Mouse (Mus musculus): ENCODE data around the gene Pank3. TPM values are rescaled to one million over a fixed set of nuclear protein-coding genes. Genes with fewer than 3 reads are reported as not detected.

The Pank3 gene
- polyA plus RNA-seq, 1 experiment from 2014 or later = 22.6 TPM

DNA sequence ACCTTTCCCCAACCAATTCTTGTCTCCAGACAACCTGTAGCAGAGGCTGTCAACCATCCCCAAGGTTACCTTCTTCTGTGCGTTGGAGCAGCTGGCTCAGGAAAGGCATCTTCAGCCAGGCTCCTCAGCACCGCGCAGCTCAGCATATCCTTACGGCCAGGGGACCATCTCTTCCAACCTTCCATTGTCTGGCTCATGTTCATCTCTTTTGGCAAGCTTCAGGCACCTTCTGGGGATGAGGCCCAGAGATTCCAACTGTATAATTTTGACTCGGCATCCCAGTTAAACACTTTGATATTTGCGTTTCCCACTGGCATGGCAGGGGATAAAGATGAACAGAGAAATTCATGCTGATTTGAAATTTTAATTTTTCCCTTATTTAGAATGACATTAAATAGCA lies 25.7 kb upstream of the Pank3 start:
- Histone ChIP-seq H3K4me2 (replicated peaks; ENCODE audit: low read depth, low read length) (no peak overlapping the region), H3K27me3 (ENCODE audit: control insufficient read depth, insufficient read depth, low read length) (no peaks in the 10 kb centered on the region), H3K27ac (ENCODE audit: low read length) (no peak overlapping the region), H3K9me3 (ENCODE audit: control insufficient read depth, low read depth, low read length) (no peaks in the 10 kb centered on the region), H3K36me3 (ENCODE audit: control insufficient read depth, insufficient read depth, low read length) (no peaks in the 10 kb centered on the region), H3K4me1 (ENCODE audit: control insufficient read depth, insufficient read depth, low read length) (no peaks in the 10 kb centered on the region), H3K4me3 (ENCODE audit: low read depth, low read length) (no peak overlapping the region), H3K9ac (replicated peaks; ENCODE audit: low read depth, low read length) (no peak overlapping the region)
- WGBS = 92% methylated on average over 6 of the region's 6 CpGs
- ATAC-seq (ENCODE audit: insufficient number of reproducible peaks, insufficient read depth, low FRiP score, low read depth) = no peak

DNA sequence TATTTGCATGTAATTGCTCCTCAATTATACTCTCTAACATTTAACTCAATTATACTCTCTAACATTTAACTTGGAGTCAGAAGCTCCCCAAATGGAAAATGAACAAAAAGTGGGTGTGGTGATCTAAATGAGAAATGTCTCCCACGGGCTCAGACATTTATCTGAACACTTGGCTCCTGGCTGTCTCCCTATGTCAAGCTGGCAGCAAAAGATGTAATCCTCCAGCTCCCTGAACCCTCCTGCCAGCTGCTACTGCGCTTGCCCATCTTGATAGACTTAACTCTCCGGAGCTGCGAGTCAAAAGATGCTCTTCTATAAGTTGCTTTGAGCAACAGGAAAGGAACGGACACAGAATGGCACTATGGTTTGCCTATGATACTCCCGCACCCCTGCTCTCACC lies 24.7 kb upstream of the Pank3 start:
- Histone ChIP-seq H3K4me2 (replicated peaks; ENCODE audit: low read depth, low read length) (no peak overlapping the region), H3K36me3 (ENCODE audit: control insufficient read depth, insufficient read depth, low read length) (no peaks in the 10 kb centered on the region), H3K4me3 (ENCODE audit: low read depth, low read length) (no peak overlapping the region), H3K4me1 (ENCODE audit: control insufficient read depth, insufficient read depth, low read length) (no peaks in the 10 kb centered on the region), H3K27ac (ENCODE audit: low read length) (no peak overlapping the region), H3K9me3 (ENCODE audit: control insufficient read depth, low read depth, low read length) (no peaks in the 10 kb centered on the region), H3K9ac (replicated peaks; ENCODE audit: low read depth, low read length) (no peak overlapping the region), H3K27me3 (ENCODE audit: control insufficient read depth, insufficient read depth, low read length) (no peaks in the 10 kb centered on the region)
- no peak for ATAC-seq (ENCODE audit: insufficient number of reproducible peaks, insufficient read depth, low FRiP score, low read depth)
- 89% methylated on average over 6 of the region's 6 CpGs for WGBS

DNA sequence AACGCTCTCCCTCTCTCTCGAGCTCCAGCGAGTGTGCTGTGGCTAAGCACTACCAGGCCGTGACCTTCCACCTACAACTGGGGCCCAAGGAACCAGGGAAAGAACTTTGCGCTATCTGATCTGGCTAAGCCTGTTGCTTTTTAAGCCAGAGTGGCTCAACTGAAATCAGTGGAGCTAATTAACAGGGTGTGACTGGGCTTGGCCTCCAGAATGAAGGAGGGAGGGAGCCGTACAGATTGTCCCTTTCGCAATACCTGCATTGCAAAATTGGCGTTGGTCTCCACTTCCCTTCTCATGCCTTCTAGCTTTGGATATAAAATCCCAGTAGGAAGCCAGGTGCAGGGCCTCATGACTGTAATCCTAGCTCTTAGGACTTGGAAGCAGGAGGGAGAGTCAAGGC lies 18.7 kb upstream of the Pank3 start:
- 63% methylated on average over 8 of the region's 8 CpGs for WGBS
- H3K36me3 ChIP-seq (ENCODE audit: control insufficient read depth, insufficient read depth, low read length) = no peaks in the 10 kb centered on the region
- no peak overlapping the region for H3K9ac ChIP-seq (replicated peaks; ENCODE audit: low read depth, low read length)
- H3K9me3 ChIP-seq (ENCODE audit: control insufficient read depth, low read depth, low read length) = no peaks in the 10 kb centered on the region
- no peak overlapping the region for H3K27ac ChIP-seq (ENCODE audit: low read length)
- no peak overlapping the region for H3K4me2 ChIP-seq (replicated peaks; ENCODE audit: low read depth, low read length)
- H3K27me3 ChIP-seq (ENCODE audit: control insufficient read depth, insufficient read depth, low read length) = no peaks in the 10 kb centered on the region
- no peak overlapping the region for H3K4me3 ChIP-seq (ENCODE audit: low read depth, low read length)
- no peaks in the 10 kb centered on the region for H3K4me1 ChIP-seq (ENCODE audit: control insufficient read depth, insufficient read depth, low read length)
- ATAC-seq (ENCODE audit: insufficient number of reproducible peaks, insufficient read depth, low FRiP score, low read depth) = peak; percentile 49

DNA sequence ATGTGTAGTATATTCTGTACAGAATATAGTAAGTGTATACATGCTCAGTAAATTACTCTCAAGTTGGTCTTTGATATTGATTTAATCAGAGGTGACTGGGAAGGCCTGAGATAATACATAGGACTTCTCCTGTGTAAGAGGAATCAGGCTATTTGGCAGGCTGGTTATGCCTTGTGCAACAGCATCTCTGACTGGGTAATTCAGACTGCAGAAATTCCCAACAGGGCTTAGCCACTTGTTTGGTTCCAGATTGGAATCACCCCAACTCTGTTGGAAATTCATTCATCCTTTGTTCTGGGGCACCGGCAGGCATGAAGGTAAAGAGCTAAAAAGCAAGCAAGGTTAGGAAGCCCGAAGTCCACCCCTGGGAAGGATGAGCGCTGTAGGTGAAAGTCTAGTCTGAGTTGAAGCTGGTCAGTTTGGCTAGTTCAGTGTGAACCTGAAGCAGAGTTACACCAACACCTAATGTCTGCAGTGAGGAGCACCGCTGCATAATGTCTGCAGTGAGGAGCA lies 14.3 kb upstream of the Pank3 start:
- Histone ChIP-seq H3K4me3 (ENCODE audit: low read depth, low read length) (no peak overlapping the region), H3K27me3 (ENCODE audit: control insufficient read depth, insufficient read depth, low read length) (no peaks in the 10 kb centered on the region), H3K4me1 (ENCODE audit: control insufficient read depth, insufficient read depth, low read length) (no peaks in the 10 kb centered on the region), H3K36me3 (ENCODE audit: control insufficient read depth, insufficient read depth, low read length) (no peaks in the 10 kb centered on the region), H3K27ac (ENCODE audit: low read length) (no peak overlapping the region), H3K4me2 (replicated peaks; ENCODE audit: low read depth, low read length) (no peak overlapping the region), H3K9me3 (ENCODE audit: control insufficient read depth, low read depth, low read length) (no peaks in the 10 kb centered on the region), H3K9ac (replicated peaks; ENCODE audit: low read depth, low read length) (no peak overlapping the region)
- 86% methylated on average over 4 of the region's 4 CpGs for WGBS
- no peak for ATAC-seq (ENCODE audit: insufficient number of reproducible peaks, insufficient read depth, low FRiP score, low read depth)

DNA sequence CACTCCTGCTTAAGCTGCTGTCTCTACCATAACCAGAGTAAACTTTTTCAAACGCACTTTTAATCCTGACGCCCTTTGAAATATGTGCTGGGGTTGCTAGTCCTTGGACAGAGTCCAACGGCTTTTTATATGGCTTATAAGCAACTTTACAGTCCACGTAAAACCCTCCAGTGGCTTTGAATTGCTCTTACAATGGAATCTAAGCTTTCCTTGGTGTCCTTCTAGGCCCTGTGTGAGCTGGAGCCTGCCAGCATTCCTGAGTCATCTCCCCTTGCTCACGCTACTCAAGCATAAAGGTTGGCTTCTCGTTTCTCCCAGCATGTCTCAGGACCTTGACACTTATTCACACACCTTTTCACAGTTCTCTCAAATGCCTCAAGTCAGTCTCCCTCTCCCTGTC lies 13.7 kb upstream of the Pank3 start:
- Histone ChIP-seq H3K4me3 (ENCODE audit: low read depth, low read length) (no peak overlapping the region), H3K27me3 (ENCODE audit: control insufficient read depth, insufficient read depth, low read length) (no peaks in the 10 kb centered on the region), H3K4me1 (ENCODE audit: control insufficient read depth, insufficient read depth, low read length) (no peaks in the 10 kb centered on the region), H3K9me3 (ENCODE audit: control insufficient read depth, low read depth, low read length) (no peaks in the 10 kb centered on the region), H3K9ac (replicated peaks; ENCODE audit: low read depth, low read length) (no peak overlapping the region), H3K36me3 (ENCODE audit: control insufficient read depth, insufficient read depth, low read length) (no peaks in the 10 kb centered on the region), H3K4me2 (replicated peaks; ENCODE audit: low read depth, low read length) (no peak overlapping the region), H3K27ac (ENCODE audit: low read length) (no peak overlapping the region)
- no peak for ATAC-seq (ENCODE audit: insufficient number of reproducible peaks, insufficient read depth, low FRiP score, low read depth)
- 43% methylated on average over 6 of the region's 6 CpGs for WGBS

DNA sequence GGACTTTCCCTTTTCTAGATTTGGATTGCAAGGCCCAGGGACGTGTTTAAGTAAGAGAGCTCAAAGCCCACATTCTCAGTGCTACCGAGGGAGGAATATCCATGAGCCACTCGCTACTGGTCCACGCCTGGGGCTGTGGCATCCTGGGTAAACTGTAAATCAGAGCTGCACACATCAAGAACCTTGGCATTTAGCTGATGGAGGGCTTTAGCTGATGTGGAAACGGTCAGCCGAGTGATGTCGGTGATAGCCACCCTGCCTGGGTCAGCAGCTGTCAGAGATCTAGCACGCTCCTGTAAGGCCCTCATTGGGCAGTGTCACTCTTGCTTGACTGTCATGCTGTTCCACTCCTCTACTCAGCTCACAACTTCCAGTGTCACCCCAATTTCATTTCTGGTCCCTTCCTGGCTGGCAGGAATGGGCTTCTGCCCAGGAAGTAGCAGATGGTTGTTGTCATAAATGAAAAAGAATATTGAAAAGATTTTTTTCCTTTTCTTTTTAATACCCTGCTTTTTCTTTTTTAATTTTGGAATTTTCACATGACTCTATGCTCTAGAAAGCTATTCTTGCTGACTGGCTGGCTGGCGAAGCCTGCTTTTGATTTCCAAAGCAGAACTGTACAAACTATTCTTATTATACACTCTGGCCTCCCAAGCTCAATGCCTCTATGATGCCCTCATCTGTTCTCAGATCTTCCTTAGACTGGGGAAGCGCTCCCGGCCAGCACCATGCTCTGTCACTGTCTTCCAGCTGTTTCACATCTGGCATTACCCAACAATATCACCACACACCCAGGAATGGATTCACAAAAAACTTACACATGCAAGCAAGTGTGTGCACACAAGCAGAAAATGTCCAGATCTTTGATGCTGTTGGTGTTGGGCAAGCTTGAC lies 12.6 kb upstream of the Pank3 start:
- Histone ChIP-seq H3K27me3 (ENCODE audit: control insufficient read depth, insufficient read depth, low read length) (no peaks in the 10 kb centered on the region), H3K36me3 (ENCODE audit: control insufficient read depth, insufficient read depth, low read length) (no peaks in the 10 kb centered on the region), H3K9me3 (ENCODE audit: control insufficient read depth, low read depth, low read length) (no peaks in the 10 kb centered on the region), H3K27ac (ENCODE audit: low read length) (no peak overlapping the region), H3K4me1 (ENCODE audit: control insufficient read depth, insufficient read depth, low read length) (no peaks in the 10 kb centered on the region), H3K4me2 (replicated peaks; ENCODE audit: low read depth, low read length) (no peak overlapping the region), H3K9ac (replicated peaks; ENCODE audit: low read depth, low read length) (no peak overlapping the region), H3K4me3 (ENCODE audit: low read depth, low read length) (no peak overlapping the region)
- 78% methylated on average over 11 of the region's 11 CpGs for WGBS
- ATAC-seq (ENCODE audit: insufficient number of reproducible peaks, insufficient read depth, low FRiP score, low read depth) = no peak

DNA sequence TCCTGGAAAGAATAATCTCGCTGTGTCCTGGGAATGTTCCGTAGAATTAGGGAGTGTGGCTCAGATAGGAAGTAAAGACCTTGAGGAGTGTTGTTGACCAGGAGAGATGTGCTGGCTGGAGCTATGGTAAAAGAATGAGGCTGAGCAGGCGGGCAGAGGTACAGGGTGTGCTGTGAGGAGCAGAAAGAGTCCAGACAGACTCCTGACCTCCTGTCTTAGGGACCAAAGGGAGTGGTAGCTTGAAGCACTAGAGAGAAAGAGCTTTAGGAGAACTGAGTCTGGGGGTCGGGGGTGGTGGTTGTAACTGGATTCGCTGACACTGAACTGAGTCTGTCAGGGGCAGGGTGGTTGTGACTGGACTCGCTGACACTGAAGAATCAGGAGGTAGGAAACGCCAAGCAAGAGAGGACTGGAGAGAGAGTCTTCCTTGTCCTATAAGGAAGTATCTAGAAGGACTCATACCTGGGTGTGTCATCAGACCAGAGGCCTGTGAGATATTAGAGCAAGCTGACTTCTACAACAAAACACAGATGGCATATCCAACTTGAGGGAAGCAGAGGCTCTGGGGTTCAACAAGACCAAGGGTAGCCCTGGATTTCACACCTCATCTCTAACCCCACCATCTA lies 9.2 kb upstream of the Pank3 start:
- ATAC-seq (ENCODE audit: insufficient number of reproducible peaks, insufficient read depth, low FRiP score, low read depth) = no peak
- 82% methylated on average over 7 of the region's 7 CpGs for WGBS
- Histone ChIP-seq H3K36me3 (ENCODE audit: control insufficient read depth, insufficient read depth, low read length) (no peaks in the 10 kb centered on the region), H3K4me3 (ENCODE audit: low read depth, low read length) (no peak overlapping the region), H3K27ac (ENCODE audit: low read length) (no peak overlapping the region), H3K4me2 (replicated peaks; ENCODE audit: low read depth, low read length) (no peak overlapping the region), H3K9ac (replicated peaks; ENCODE audit: low read depth, low read length) (no peak overlapping the region), H3K4me1 (ENCODE audit: control insufficient read depth, insufficient read depth, low read length) (no peaks in the 10 kb centered on the region), H3K27me3 (ENCODE audit: control insufficient read depth, insufficient read depth, low read length) (no peaks in the 10 kb centered on the region), H3K9me3 (ENCODE audit: control insufficient read depth, low read depth, low read length) (no peaks in the 10 kb centered on the region)

DNA sequence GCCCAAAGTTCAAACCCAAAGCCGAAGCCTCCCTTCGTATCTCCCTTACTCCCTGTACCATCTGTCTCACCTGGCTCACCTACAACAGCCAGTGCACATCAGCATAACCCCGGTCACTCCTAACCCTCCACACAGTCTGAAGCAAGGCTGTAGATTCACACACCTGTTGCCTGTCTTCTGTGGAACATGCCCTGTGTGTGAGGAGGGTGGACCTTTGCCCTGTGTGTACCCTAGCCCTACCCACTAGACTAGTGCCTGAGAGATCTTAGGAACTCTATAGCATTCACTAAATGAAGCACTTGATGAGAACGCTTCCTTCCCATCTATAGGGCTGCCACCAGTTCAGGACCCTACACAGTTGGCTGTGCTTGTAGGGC lies 8.7 kb upstream of the Pank3 start:
- no peak overlapping the region for H3K27ac ChIP-seq (ENCODE audit: low read length)
- no peak for ATAC-seq (ENCODE audit: insufficient number of reproducible peaks, insufficient read depth, low FRiP score, low read depth)
- H3K4me3 ChIP-seq (ENCODE audit: low read depth, low read length) = no peak overlapping the region
- H3K27me3 ChIP-seq (ENCODE audit: control insufficient read depth, insufficient read depth, low read length) = no peaks in the 10 kb centered on the region
- no peaks in the 10 kb centered on the region for H3K4me1 ChIP-seq (ENCODE audit: control insufficient read depth, insufficient read depth, low read length)
- 95% methylated on average over 4 of the region's 4 CpGs for WGBS
- H3K4me2 ChIP-seq (replicated peaks; ENCODE audit: low read depth, low read length) = no peak overlapping the region
- no peaks in the 10 kb centered on the region for H3K9me3 ChIP-seq (ENCODE audit: control insufficient read depth, low read depth, low read length)
- H3K36me3 ChIP-seq (ENCODE audit: control insufficient read depth, insufficient read depth, low read length) = no peaks in the 10 kb centered on the region
- H3K9ac ChIP-seq (replicated peaks; ENCODE audit: low read depth, low read length) = no peak overlapping the region

All from stomach, embryonic 14.5 days (tissue).